Mouse (Mus musculus) heart, postnatal 0 days (tissue): Measurements from ENCODE around the gene Rnf121. TPM values are rescaled to one million over a fixed set of nuclear protein-coding genes. Genes with fewer than 3 reads are reported as not detected.

Source experiments
- ATAC-seq: fragments of 200-750 bp; cut with Nextera tagmentation; 2 replicates; pipeline ENCODE4 v1.8.0; 2017; ENCODE audit warnings: low read depth, moderate number of reproducible peaks, moderate library complexity; ENCODE audit not compliant: insufficient read depth
- DNase-seq: peaks from one replicate; pipeline ENCODE4 v3.0.0-alpha.2; 2016; ENCODE audit warnings: low spot score
- H3K27ac ChIP-seq: fragments of 300-500 bp; sonication (generic); 2 replicates; pipeline ENCODE4 v1.5.1; 2014; ENCODE audit warnings: low read depth, mild to moderate bottlenecking
- H3K27me3 ChIP-seq: fragments of 300-500 bp; sonication (generic); 2 replicates; pipeline ENCODE4 v1.6.1; 2014; ENCODE audit warnings: low read length, mixed read lengths; ENCODE audit not compliant: control insufficient read depth, insufficient read depth
- H3K36me3 ChIP-seq: fragments of 300-500 bp; sonication (generic); replicated peaks from 2 replicates; pipeline ENCODE4 v1.6.1; 2014; ENCODE audit warnings: low read length, mixed read lengths; ENCODE audit not compliant: control insufficient read depth, insufficient read depth
- H3K4me1 ChIP-seq: fragments of 300-500 bp; sonication (generic); 2 replicates; pipeline ENCODE4 v1.6.1; 2014; ENCODE audit warnings: antibody characterized with exemption; ENCODE audit not compliant: control insufficient read depth, insufficient read depth
- H3K4me2 ChIP-seq: fragments of 300-500 bp; sonication (generic); 2 replicates; pipeline ENCODE4 v1.6.1; 2014; ENCODE audit warnings: low read depth, mild to moderate bottlenecking, low read length, moderate library complexity
- H3K4me3 ChIP-seq: fragments of 300-500 bp; sonication (generic); 2 replicates; pipeline ENCODE4 v1.5.1; 2014; ENCODE audit warnings: low read depth, low read length
- H3K9ac ChIP-seq: fragments of 300-500 bp; sonication (generic); replicated peaks from 2 replicates; pipeline ENCODE4 v1.6.1; 2014; ENCODE audit warnings: low read depth, low read length, mixed read lengths
- H3K9me3 ChIP-seq: fragments of 300-500 bp; sonication (generic); replicated peaks from 2 replicates; pipeline ENCODE4 v1.6.1; 2016; ENCODE audit warnings: low read length; ENCODE audit not compliant: control insufficient read depth
- CTCF ChIP-seq: IDR thresholded peaks from 2 replicates; pipeline ENCODE4 v1.5.1; 2016; ENCODE audit warnings: antibody characterized with exemption, control low read depth, low read depth
- EP300 ChIP-seq: IDR thresholded peaks from 2 replicates; pipeline ENCODE4 v1.6.1; 2016; ENCODE audit warnings: antibody characterized with exemption, low read depth
- WGBS: fragments of 180-500 bp; shearing (Covaris S2); extraction: QIAGEN DNeasy Blood & Tissue Kit; methylation state at CpG from one replicate; pipeline ENCODE4 v1.1.7; 2014; 5-methylcytosine and 5-hydroxymethylcytosine counted together
- polyA plus RNA-seq: library from polyadenylated mRNA; unstranded; fragments of >200 nt; fragmentation: Nextera tagmentation; extraction: Ambion mirVana; gene quantifications from 2 replicates; pipeline ENCODE4 v1.2.1, GENCODE M21; 2015
- total RNA-seq: library from RNA; depleted of rRNA; stranded (reverse); fragments of >200 nt; gene quantifications from 2 replicates; pipeline ENCODE4 v1.2.3, GENCODE M21; 2014; ENCODE audit warnings: low replicate concordance

The Rnf121 gene
- total and polyA plus RNA-seq, 2 experiments from 2014 or later, result 10.7 to 18.2 TPM

- no peaks in the 10 kb centered on the region for H3K9me3 ChIP-seq
- H3K4me3 ChIP-seq, result no peak overlapping the region
- H3K4me2 ChIP-seq, result no peak overlapping the region
- peak overlapping the region; percentile 22; the same call in 1 of the 2 replicates for H3K27ac ChIP-seq
- no peaks in the 10 kb centered on the region for H3K27me3 ChIP-seq
- TF ChIP-seq EP300 (no peak), CTCF (no peak)
- peaks cover 27% of the 10 kb centered on the region for H3K4me1 ChIP-seq
- H3K9ac ChIP-seq, result no peak overlapping the region
- H3K36me3 ChIP-seq, result peaks cover 6% of the 10 kb centered on the region; the same call in 1 of the 2 replicates
- WGBS, result 14% methylated on average over 2 of the region's 2 CpGs
- ATAC-seq (no peak), DNase-seq (peak; percentile 56)
These were observed 90.8 kb downstream of the Rnf121 start for GRCm38 (mm10) chr7:101974505-101974904.

GRCm38 (mm10) chr7:101973730-101974129 lies 91.5 kb downstream of the Rnf121 start:
- ATAC-seq, result no peak
- no peak overlapping the region for H3K4me2 ChIP-seq
- H3K4me1 ChIP-seq, result peaks cover 35% of the 10 kb centered on the region
- peaks cover 6% of the 10 kb centered on the region; the same call in 1 of the 2 replicates for H3K36me3 ChIP-seq
- H3K9me3 ChIP-seq, result no peaks in the 10 kb centered on the region
- TF ChIP-seq CTCF (no peak), EP300 (no peak)
- H3K27ac ChIP-seq, result no peak overlapping the region
- H3K9ac ChIP-seq, result 0 out of 2 replicates have a peak overlapping the region, but pooled peaks have one; percentile 40
- H3K27me3 ChIP-seq, result no peaks in the 10 kb centered on the region
- WGBS, result 78% methylated on average over 3 of the region's 3 CpGs
- H3K4me3 ChIP-seq, result no peak overlapping the region
- no peak for DNase-seq

- peak overlapping the region; percentile 96 for H3K27ac ChIP-seq
- H3K4me1 ChIP-seq, result peaks cover 36% of the 10 kb centered on the region
- no peaks in the 10 kb centered on the region for H3K36me3 ChIP-seq
- peak overlapping the region; percentile 77 for H3K4me2 ChIP-seq
- ATAC-seq, result no peak
- peak overlapping the region; percentile 86 for H3K9ac ChIP-seq
- TF ChIP-seq EP300, result no peak
- TF ChIP-seq CTCF, result no peak
- no peaks in the 10 kb centered on the region for H3K9me3 ChIP-seq
- DNase-seq, result no peak
- no peaks in the 10 kb centered on the region for H3K27me3 ChIP-seq
- 39% methylated on average over 2 of the region's 2 CpGs for WGBS
- H3K4me3 ChIP-seq, result peak overlapping the region; percentile 73
These were observed 93.5 kb downstream of the Rnf121 start for GRCm38 (mm10) chr7:101971721-101972120.

- peak overlapping the region; percentile 96 for H3K27ac ChIP-seq
- peak overlapping the region; percentile 77 for H3K4me2 ChIP-seq
- TF ChIP-seq EP300 (0 out of 2 replicates have a peak, but pooled peaks have one; percentile 19), CTCF (no peak)
- peak overlapping the region; percentile 86 for H3K9ac ChIP-seq
- 1% methylated on average over 19 of the region's 19 CpGs for WGBS
- H3K4me3 ChIP-seq, result peak overlapping the region; percentile 73
- no peaks in the 10 kb centered on the region for H3K36me3 ChIP-seq
- DNase-seq, result peak; percentile 88
- H3K4me1 ChIP-seq, result peaks cover 36% of the 10 kb centered on the region
- no peaks in the 10 kb centered on the region for H3K9me3 ChIP-seq
- peak; percentile 66 for ATAC-seq
- H3K27me3 ChIP-seq, result no peaks in the 10 kb centered on the region
These were observed 94.3 kb downstream of the Rnf121 start for GRCm38 (mm10) chr7:101970821-101971461.

GRCm38 (mm10) chr7:101970429-101970775 lies 94.9 kb downstream of the Rnf121 start:
- DNase-seq (peak; percentile 86), ATAC-seq (peak; percentile 72)
- Histone ChIP-seq H3K4me1 (peaks cover 36% of the 10 kb centered on the region), H3K36me3 (no peaks in the 10 kb centered on the region), H3K4me3 (peak overlapping the region; percentile 73), H3K4me2 (peak overlapping the region; percentile 77), H3K27ac (peak overlapping the region; percentile 96), H3K27me3 (no peaks in the 10 kb centered on the region), H3K9me3 (no peaks in the 10 kb centered on the region), H3K9ac (peak overlapping the region; percentile 86)
- TF ChIP-seq CTCF (no peak), EP300 (no peak)
- 2% methylated on average over 13 of the region's 17 CpGs for WGBS
